Mouse (Mus musculus): Measurements from ENCODE around the gene Smdt1.

DNA sequence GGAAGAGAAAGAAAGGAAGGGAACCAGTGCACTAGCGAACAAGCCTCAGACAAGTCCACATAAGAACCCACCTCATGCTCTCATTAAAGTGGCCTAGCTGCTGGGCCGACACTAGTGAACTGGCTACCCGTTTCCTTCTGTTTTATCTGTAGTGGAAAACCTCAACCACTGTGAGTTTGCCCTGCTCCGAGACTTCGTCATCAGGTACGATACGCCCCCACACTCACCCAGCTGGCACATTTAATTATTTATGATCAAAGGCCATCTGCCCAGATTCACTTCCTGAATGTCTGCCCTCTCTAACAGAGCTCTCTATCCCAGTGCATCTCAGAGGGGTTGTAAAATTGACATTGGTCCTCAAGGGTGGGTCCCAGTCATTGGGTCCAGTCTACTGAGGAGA is 48.5 kb upstream of the Smdt1 start:
- TF ChIP-seq CTCF (IDR thresholded peaks at IDR 0.05; ENCODE audit: extremely low read depth, insufficient read depth, insufficient read length, insufficient replicate concordance), result no peak
- TF ChIP-seq POLR2A (IDR thresholded peaks at IDR 0.05; ENCODE audit: low read depth, low read length), result no peak
